Mouse (Mus musculus): ENCODE measurements around the gene Pdhb. TPM values are rescaled to one million over a fixed set of nuclear protein-coding genes. Genes with fewer than 3 reads are reported as not detected.
"Not testable (repeated sequence)": the region's sequence is repeated elsewhere in the genome, so short reads cannot be mapped to it uniquely, and the experiment has no call there.

Pdhb gene
- total RNA-seq, 1 experiment from 2014 or later, result 313 TPM

- DNase-seq, result no peak
Measured at GRCm38 (mm10) chr14:8191331-8191965, 18.6 kb upstream of the Pdhb start.

GRCm38 (mm10) chr14:8190556-8190955 lies 17.7 kb upstream of the Pdhb start:
- no peak for DNase-seq

- peak; percentile 23 for DNase-seq
Measured at GRCm38 (mm10) chr14:8186278-8187045, 13.6 kb upstream of the Pdhb start.

DNA sequence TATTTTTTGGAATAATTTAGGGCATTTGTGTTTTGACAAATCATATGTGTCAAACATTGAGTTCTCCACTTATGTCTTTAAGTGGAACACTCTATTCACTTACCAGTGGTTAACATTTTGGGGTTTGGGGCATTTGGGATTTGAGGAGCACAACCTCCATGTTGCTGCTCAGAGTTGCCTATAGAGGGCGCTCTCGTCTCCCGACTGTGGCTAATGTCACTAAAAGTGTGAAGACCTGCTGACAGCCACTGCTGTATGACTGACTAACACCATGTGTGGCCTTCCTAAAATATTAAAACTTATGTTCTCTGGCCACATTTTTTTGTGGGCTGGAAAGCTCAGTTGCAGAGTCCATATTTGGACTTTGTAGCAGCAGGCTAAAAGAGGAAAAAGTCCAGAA lies 10.5 kb upstream of the Pdhb start:
- DNase-seq, result no peak

GRCm38 (mm10) chr14:8180371-8181035 lies 7.7 kb upstream of the Pdhb start:
- DNase-seq, result no peak

DNA sequence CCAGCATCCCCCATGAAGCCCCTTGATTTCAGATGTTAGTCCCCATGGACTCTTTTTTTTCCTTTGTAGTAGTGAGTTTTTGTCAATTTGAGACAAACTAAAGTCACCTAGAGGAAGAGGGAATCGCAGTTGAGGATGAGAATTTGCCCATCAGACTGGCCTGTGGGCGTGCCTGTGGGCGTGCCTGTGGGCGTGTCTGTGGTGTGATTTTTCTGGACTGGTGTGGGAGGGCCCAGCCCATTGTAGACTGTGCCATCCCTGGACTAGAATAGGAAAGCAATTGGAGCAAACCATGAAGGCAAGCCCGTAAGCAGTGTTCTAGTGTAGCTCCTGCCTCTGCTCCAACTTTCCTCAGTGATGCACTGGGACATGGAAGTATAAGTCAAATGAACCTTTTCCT lies 3.4 kb upstream of the Pdhb start:
- peak; percentile 37 for DNase-seq

- no peak for DNase-seq
Measured at GRCm38 (mm10) chr14:8174634-8175033, 1.8 kb upstream of the Pdhb start.

DNA sequence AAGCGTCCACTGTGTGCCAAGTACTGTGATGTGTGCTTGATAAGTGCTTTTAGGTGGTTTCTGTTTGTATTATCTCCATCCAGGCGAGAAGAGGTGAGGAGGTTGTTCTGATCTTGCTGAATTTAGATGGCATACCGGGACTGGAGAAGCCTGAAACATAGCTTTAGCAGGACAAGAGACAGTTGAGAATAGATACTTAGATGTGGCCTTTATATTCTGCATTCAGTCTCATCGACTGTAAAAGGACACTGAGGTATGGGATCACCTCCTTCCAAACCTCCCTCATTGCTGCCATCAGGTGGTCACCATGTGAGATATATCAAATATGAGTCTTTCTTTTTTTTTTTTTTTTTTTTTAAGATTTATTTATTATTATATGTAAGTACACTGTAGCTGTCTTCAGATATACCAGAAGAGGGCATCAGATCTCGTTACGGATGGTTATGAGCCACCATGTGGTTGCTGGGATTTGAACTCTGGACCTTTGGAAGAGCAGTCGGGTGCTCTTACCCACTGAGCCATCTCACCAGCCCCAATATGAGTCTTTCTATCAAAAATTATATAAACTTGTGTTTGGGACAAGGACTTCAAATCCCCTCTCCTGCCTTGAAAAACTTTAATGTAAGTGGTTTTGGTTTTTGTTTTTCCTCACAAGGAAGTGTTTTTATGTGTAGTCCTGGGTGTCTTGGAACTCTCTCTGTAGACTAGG lies 871 bp upstream of the Pdhb start:
- DNase-seq, result not testable (repeated sequence)

GRCm38 (mm10) chr14:8164463-8164862 lies 8.4 kb downstream of the Pdhb start:
- DNase-seq, result no peak

GRCm38 (mm10) chr14:8161777-8162176 lies 11.0 kb downstream of the Pdhb start:
- DNase-seq, result peak; percentile 32

GRCm38 (mm10) chr14:8159141-8159540 lies 13.7 kb downstream of the Pdhb start:
- no peak for DNase-seq

DNA sequence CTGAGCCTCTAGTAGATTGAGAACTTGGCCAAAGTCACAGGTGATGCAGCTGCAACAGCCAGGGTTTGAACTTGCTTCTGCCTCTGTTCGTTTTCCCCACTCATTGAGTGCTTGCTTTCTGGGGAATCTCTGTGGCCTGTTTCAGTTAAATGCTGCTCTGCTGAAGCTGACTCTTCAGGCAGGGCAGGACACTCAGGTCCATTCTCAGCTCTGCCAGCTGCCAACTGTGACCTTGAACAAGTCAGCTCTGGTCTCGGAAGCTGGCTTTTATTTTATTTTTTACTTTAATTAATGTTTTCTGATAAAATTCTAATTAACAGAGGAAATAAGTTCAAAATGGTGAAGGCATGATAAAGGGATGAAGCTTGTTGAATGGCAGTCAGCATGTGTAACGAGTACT lies 14.1 kb downstream of the Pdhb start:
- no peak for DNase-seq

DNA sequence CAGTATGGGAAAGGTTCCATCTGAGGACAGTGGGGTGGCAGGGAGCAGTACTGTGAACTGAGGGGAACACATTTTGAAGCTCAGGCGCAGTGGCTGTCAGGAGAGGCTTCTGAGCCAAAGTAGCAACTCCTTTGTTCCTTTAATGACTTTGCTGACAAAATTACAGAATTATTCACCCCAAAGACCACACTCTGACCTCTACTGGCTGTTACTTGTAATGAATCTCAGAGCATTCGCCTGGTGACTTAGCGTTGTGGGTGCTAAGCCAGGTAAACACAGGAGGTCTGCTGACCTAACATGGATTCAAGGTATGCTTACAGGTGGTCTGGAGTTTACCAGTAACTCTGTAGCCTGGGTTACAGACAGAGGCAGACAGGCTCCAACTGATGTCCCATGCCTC lies 15.9 kb downstream of the Pdhb start:
- no peak for DNase-seq

GRCm38 (mm10) chr14:8154072-8154471 lies 18.8 kb downstream of the Pdhb start:
- no peak for DNase-seq

GRCm38 (mm10) chr14:8151757-8152156 lies 21.1 kb downstream of the Pdhb start:
- no peak for DNase-seq

- no peak for DNase-seq
Measured at GRCm38 (mm10) chr14:8148842-8149241, 24.0 kb downstream of the Pdhb start.

GRCm38 (mm10) chr14:8146611-8147223 lies 26.1 kb downstream of the Pdhb start:
- DNase-seq, result no peak

GRCm38 (mm10) chr14:8145594-8146558 lies 26.9 kb downstream of the Pdhb start:
- no peak for DNase-seq

DNA sequence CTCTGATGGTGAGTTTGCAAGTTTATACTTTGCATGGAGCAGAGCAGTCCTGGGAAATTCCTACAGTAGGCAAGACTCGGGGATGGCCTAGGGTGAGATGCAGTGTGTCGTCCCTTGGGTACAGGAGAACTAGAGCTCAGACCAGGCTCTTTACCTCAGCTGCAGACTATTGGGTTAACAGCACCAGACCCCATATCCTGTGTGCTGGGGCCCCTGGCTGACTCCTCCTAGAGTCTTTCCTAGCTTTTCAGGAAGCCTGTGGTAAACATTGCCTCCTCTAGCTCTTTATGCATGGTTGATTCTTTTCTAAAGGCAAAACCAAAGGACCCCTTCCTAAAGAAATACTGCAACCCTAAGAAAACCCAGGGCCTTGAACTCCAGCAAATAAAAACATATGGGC lies 31.7 kb downstream of the Pdhb start:
- no peak for DNase-seq

GRCm38 (mm10) chr14:8139724-8140710 lies 32.8 kb downstream of the Pdhb start:
- no peak for DNase-seq
